Mouse (Mus musculus): ENCODE measurements around the gene Fgg. TPM values are rescaled to one million over a fixed set of nuclear protein-coding genes. Genes with fewer than 3 reads are reported as not detected.
A peak's percentile ranks its signal among the peaks of the same experiment; 100 is the strongest.

Gene Fgg
- polyA plus RNA-seq, 1 experiment from 2014 or later = not detected

GRCm38 (mm10) chr3:83033801-83034200, 26.3 kb downstream of the Fgg start:
- Histone ChIP-seq H3K27ac (no peak overlapping the region), H3K36me3 (replicated peaks; ENCODE audit: control insufficient read depth, insufficient read depth) (no peaks in the 10 kb centered on the region), H3K9ac (no peak overlapping the region), H3K27me3 (ENCODE audit: control insufficient read depth, insufficient read depth, low read length) (no peaks in the 10 kb centered on the region), H3K4me1 (replicated peaks; ENCODE audit: control insufficient read depth, insufficient read depth, low read length) (no peaks in the 10 kb centered on the region), H3K4me2 (replicated peaks) (no peak overlapping the region), H3K9me3 (ENCODE audit: control insufficient read depth, low read length) (no peaks in the 10 kb centered on the region), H3K4me3 (replicated peaks; ENCODE audit: low read length) (no peak overlapping the region)
- DNase-seq (ENCODE audit: low spot score) = no peak
- WGBS = 86% methylated on average over 8 of the region's 8 CpGs
- no peak for ATAC-seq (ENCODE audit: low FRiP score)

- H3K9ac ChIP-seq = no peak overlapping the region
- H3K4me3 ChIP-seq (replicated peaks; ENCODE audit: low read length) = no peak overlapping the region
- H3K27ac ChIP-seq = no peak overlapping the region
- no peak overlapping the region for H3K4me2 ChIP-seq (replicated peaks)
- no peak for DNase-seq (ENCODE audit: low spot score)
- H3K27me3 ChIP-seq (ENCODE audit: control insufficient read depth, insufficient read depth, low read length) = no peaks in the 10 kb centered on the region
- no peaks in the 10 kb centered on the region for H3K9me3 ChIP-seq (ENCODE audit: control insufficient read depth, low read length)
- no peak for ATAC-seq (ENCODE audit: low FRiP score)
- H3K4me1 ChIP-seq (replicated peaks; ENCODE audit: control insufficient read depth, insufficient read depth, low read length) = no peaks in the 10 kb centered on the region
- 81% methylated on average over 2 of the region's 2 CpGs for WGBS
- no peaks in the 10 kb centered on the region for H3K36me3 ChIP-seq (replicated peaks; ENCODE audit: control insufficient read depth, insufficient read depth)
These were observed 31.3 kb downstream of the Fgg start for GRCm38 (mm10) chr3:83038865-83039264.

DNA sequence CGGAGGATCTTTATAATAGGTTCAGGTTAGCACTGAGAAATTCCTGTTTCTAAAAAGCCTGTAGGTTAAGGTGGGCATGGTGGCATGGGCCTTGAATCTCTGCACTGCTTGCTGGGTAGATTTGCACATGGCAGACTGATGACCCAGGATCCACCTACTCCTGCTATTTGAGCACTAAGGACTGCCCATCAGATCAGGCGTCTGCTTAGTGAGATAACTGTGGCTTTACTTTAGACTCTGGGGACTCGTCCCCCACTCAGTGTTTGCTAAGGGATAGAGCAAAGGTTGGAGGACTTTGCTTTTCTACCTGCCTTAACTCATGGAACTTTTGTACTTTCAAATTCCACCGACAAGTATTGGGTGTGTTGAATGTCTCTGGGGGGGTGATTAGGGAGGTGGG, 32.1 kb downstream of the Fgg start:
- ATAC-seq (ENCODE audit: low FRiP score) = no peak
- no peaks in the 10 kb centered on the region for H3K36me3 ChIP-seq (replicated peaks; ENCODE audit: control insufficient read depth, insufficient read depth)

GRCm38 (mm10) chr3:83042451-83042850, 34.9 kb downstream of the Fgg start:
- DNase-seq (ENCODE audit: low spot score) (no peak), ATAC-seq (ENCODE audit: low FRiP score) (no peak)
- WGBS = 93% methylated on average over 5 of the region's 5 CpGs
- Histone ChIP-seq H3K27ac (no peak overlapping the region), H3K9me3 (ENCODE audit: control insufficient read depth, low read length) (no peaks in the 10 kb centered on the region), H3K4me2 (replicated peaks) (no peak overlapping the region), H3K36me3 (replicated peaks; ENCODE audit: control insufficient read depth, insufficient read depth) (no peaks in the 10 kb centered on the region), H3K4me1 (replicated peaks; ENCODE audit: control insufficient read depth, insufficient read depth, low read length) (no peaks in the 10 kb centered on the region), H3K27me3 (ENCODE audit: control insufficient read depth, insufficient read depth, low read length) (no peaks in the 10 kb centered on the region), H3K4me3 (replicated peaks; ENCODE audit: low read length) (no peak overlapping the region), H3K9ac (no peak overlapping the region)

More for the DNA sequence above, 32.1 kb downstream of the Fgg start:
- no peak overlapping the region for H3K27ac ChIP-seq
- no peaks in the 10 kb centered on the region for H3K9me3 ChIP-seq (ENCODE audit: control insufficient read depth, low read length)
- no peak for DNase-seq (ENCODE audit: low spot score)
- no peaks in the 10 kb centered on the region for H3K4me1 ChIP-seq (replicated peaks; ENCODE audit: control insufficient read depth, insufficient read depth, low read length)
- H3K4me2 ChIP-seq (replicated peaks) = no peak overlapping the region
- no peaks in the 10 kb centered on the region for H3K27me3 ChIP-seq (ENCODE audit: control insufficient read depth, insufficient read depth, low read length)
- no peak overlapping the region for H3K4me3 ChIP-seq (replicated peaks; ENCODE audit: low read length)
- 85% methylated on average over 4 of the region's 4 CpGs for whole genome bisulfite sequencing
- H3K9ac ChIP-seq = no peak overlapping the region

DNA sequence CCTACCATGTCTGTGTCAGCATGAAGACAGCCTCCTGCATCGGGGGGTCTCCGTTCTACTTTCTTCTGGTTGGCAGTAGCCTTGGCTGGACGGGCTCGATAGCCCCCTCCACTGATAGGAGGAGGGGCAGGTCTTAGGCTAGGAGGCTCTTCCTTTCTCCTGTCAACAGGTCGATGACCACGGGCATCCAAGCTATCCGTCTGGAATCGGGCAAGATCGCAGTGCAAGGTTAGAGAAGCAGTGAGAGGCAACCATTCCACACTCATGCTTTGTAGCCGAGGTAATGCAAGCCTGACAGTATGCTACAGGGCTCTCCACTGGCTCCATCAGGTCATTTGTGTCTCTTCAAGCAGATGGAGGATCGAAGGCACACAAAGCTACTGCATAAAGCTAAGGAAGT, 39.1 kb downstream of the Fgg start:
- DNase-seq (ENCODE audit: low spot score) (no peak), ATAC-seq (ENCODE audit: low FRiP score) (no peak)
- Histone ChIP-seq H3K4me1 (replicated peaks; ENCODE audit: control insufficient read depth, insufficient read depth, low read length) (no peaks in the 10 kb centered on the region), H3K4me2 (replicated peaks) (no peak overlapping the region), H3K36me3 (replicated peaks; ENCODE audit: control insufficient read depth, insufficient read depth) (no peaks in the 10 kb centered on the region), H3K27ac (no peak overlapping the region), H3K4me3 (replicated peaks; ENCODE audit: low read length) (no peak overlapping the region), H3K9me3 (ENCODE audit: control insufficient read depth, low read length) (no peaks in the 10 kb centered on the region), H3K27me3 (ENCODE audit: control insufficient read depth, insufficient read depth, low read length) (no peaks in the 10 kb centered on the region), H3K9ac (no peak overlapping the region)
- WGBS = 91% methylated on average over 11 of the region's 11 CpGs

- ATAC-seq (ENCODE audit: low FRiP score) = no peak
- Histone ChIP-seq H3K36me3 (replicated peaks; ENCODE audit: control insufficient read depth, insufficient read depth) (no peaks in the 10 kb centered on the region), H3K4me1 (replicated peaks; ENCODE audit: control insufficient read depth, insufficient read depth, low read length) (no peaks in the 10 kb centered on the region), H3K27me3 (ENCODE audit: control insufficient read depth, insufficient read depth, low read length) (no peaks in the 10 kb centered on the region), H3K9ac (no peak within 1 kb of the TSS), H3K9me3 (ENCODE audit: control insufficient read depth, low read length) (no peaks in the 10 kb centered on the region), H3K4me3 (replicated peaks; ENCODE audit: low read length) (no peak within 1 kb of the TSS), H3K4me2 (replicated peaks) (no peak within 1 kb of the TSS), H3K27ac (no peak within 1 kb of the TSS)
- no peak for DNase-seq (ENCODE audit: low spot score)
- WGBS = 76% methylated on average over 8 of the region's 8 CpGs
These were observed 42.2 kb downstream of the Fgg start, which contains the start of gene Fgb for GRCm38 (mm10) chr3:83049680-83050079. Gene Fgb, minus strand, starts transcription at chr3:83049863.

- H3K4me2 ChIP-seq (replicated peaks) = no peak overlapping the region
- H3K9me3 ChIP-seq (ENCODE audit: control insufficient read depth, low read length) = no peaks in the 10 kb centered on the region
- H3K9ac ChIP-seq = no peak overlapping the region
- 85% methylated on average over 5 of the region's 5 CpGs for WGBS
- ATAC-seq (ENCODE audit: low FRiP score) (no peak), DNase-seq (ENCODE audit: low spot score) (no peak)
- no peak overlapping the region for H3K27ac ChIP-seq
- no peak overlapping the region for H3K4me3 ChIP-seq (replicated peaks; ENCODE audit: low read length)
- no peaks in the 10 kb centered on the region for H3K36me3 ChIP-seq (replicated peaks; ENCODE audit: control insufficient read depth, insufficient read depth)
- no peaks in the 10 kb centered on the region for H3K4me1 ChIP-seq (replicated peaks; ENCODE audit: control insufficient read depth, insufficient read depth, low read length)
- H3K27me3 ChIP-seq (ENCODE audit: control insufficient read depth, insufficient read depth, low read length) = no peaks in the 10 kb centered on the region
These were observed 43.1 kb downstream of the Fgg start for GRCm38 (mm10) chr3:83050661-83051060.

DNA sequence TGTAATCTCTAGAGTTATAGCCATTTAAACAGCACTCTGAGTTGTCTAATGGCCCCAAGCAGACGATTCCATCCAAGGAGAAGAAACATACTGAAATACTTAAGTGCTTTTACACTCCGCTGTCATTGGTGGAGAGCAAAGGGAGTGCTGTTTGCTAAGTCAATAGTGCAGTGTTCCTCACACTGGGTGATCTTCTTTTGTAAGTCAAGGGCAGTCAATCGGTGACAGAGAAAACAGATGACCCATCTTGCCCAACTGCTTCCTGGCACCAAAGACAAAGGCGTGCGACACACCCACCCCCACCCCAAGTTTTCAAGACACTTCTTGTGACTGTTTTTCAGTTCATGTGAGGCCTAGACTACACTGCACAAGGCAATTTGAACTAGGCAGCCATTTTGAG, 44.6 kb downstream of the Fgg start:
- peaks cover 6% of the 10 kb centered on the region for H3K4me1 ChIP-seq (replicated peaks; ENCODE audit: control insufficient read depth, insufficient read depth, low read length)
- no peak for ATAC-seq (ENCODE audit: low FRiP score)
- no peak overlapping the region for H3K4me2 ChIP-seq (replicated peaks)
- no peak overlapping the region for H3K9ac ChIP-seq
- H3K27ac ChIP-seq = no peak overlapping the region
- no peaks in the 10 kb centered on the region for H3K36me3 ChIP-seq (replicated peaks; ENCODE audit: control insufficient read depth, insufficient read depth)
- 82% methylated on average over 5 of the region's 5 CpGs for WGBS
- H3K27me3 ChIP-seq (ENCODE audit: control insufficient read depth, insufficient read depth, low read length) = no peaks in the 10 kb centered on the region
- H3K9me3 ChIP-seq (ENCODE audit: control insufficient read depth, low read length) = no peaks in the 10 kb centered on the region
- no peak for DNase-seq (ENCODE audit: low spot score)
- H3K4me3 ChIP-seq (replicated peaks; ENCODE audit: low read length) = no peak overlapping the region

DNA sequence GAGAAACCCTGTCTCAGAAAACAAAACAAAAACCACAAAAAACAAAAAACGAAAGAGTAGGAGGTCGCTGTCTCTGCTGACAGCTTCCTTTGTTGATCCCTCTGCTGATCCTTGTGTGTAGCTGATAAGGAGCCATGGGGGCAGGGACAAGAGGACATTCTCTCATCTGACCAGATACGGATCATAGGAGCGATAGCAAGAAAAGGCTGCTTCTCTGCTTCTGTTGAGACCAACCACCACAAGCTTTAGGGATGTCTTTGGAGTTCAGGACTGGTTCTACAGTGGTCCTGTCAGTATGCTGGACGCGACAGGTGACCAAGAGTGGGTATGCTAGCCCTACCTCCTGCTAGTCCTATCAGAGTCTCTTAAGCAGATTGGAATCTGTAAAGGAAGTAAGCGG, 45.6 kb downstream of the Fgg start:
- H3K9me3 ChIP-seq (ENCODE audit: control insufficient read depth, low read length) = no peaks in the 10 kb centered on the region
- no peaks in the 10 kb centered on the region for H3K27me3 ChIP-seq (ENCODE audit: control insufficient read depth, insufficient read depth, low read length)
- H3K4me2 ChIP-seq (replicated peaks) = no peak overlapping the region
- H3K4me1 ChIP-seq (replicated peaks; ENCODE audit: control insufficient read depth, insufficient read depth, low read length) = peaks cover 6% of the 10 kb centered on the region
- H3K27ac ChIP-seq = no peak overlapping the region
- WGBS = 85% methylated on average over 7 of the region's 7 CpGs
- H3K4me3 ChIP-seq (replicated peaks; ENCODE audit: low read length) = no peak overlapping the region
- peaks cover 9% of the 10 kb centered on the region for H3K36me3 ChIP-seq (replicated peaks; ENCODE audit: control insufficient read depth, insufficient read depth)
- ATAC-seq (ENCODE audit: low FRiP score) (no peak), DNase-seq (ENCODE audit: low spot score) (no peak)
- no peak overlapping the region for H3K9ac ChIP-seq

DNA sequence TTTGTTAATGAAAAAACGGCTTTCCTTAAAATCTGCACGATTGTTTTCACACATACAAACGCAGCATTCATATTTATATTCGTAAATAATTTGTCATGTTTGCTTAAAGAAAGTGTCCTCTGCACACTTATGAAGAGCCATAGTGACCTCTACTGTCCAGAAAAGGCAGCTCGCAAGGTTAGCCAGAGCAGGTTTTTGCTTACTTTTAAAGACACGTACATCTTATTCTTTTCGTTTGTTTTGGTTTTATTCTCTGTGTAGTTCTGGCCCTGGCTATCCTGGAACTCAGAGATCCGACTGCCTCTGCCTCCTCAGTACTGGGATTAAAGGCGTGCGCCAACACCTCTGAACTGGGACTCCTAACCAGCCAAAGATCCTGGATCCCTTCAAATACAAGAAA, 46.2 kb downstream of the Fgg start:
- DNase-seq (ENCODE audit: low spot score) (peak; percentile 80), ATAC-seq (ENCODE audit: low FRiP score) (no peak)
- Histone ChIP-seq H3K36me3 (replicated peaks; ENCODE audit: control insufficient read depth, insufficient read depth) (peaks cover 14% of the 10 kb centered on the region), H3K4me2 (replicated peaks) (no peak overlapping the region), H3K4me1 (replicated peaks; ENCODE audit: control insufficient read depth, insufficient read depth, low read length) (peaks cover 6% of the 10 kb centered on the region), H3K27me3 (ENCODE audit: control insufficient read depth, insufficient read depth, low read length) (no peaks in the 10 kb centered on the region), H3K4me3 (replicated peaks; ENCODE audit: low read length) (no peak overlapping the region), H3K27ac (no peak overlapping the region), H3K9ac (no peak overlapping the region), H3K9me3 (ENCODE audit: control insufficient read depth, low read length) (no peaks in the 10 kb centered on the region)
- WGBS = 36% methylated on average over 10 of the region's 10 CpGs

Data from hindbrain, embryonic 14.5 days (tissue).